In the genomic region with DNA sequence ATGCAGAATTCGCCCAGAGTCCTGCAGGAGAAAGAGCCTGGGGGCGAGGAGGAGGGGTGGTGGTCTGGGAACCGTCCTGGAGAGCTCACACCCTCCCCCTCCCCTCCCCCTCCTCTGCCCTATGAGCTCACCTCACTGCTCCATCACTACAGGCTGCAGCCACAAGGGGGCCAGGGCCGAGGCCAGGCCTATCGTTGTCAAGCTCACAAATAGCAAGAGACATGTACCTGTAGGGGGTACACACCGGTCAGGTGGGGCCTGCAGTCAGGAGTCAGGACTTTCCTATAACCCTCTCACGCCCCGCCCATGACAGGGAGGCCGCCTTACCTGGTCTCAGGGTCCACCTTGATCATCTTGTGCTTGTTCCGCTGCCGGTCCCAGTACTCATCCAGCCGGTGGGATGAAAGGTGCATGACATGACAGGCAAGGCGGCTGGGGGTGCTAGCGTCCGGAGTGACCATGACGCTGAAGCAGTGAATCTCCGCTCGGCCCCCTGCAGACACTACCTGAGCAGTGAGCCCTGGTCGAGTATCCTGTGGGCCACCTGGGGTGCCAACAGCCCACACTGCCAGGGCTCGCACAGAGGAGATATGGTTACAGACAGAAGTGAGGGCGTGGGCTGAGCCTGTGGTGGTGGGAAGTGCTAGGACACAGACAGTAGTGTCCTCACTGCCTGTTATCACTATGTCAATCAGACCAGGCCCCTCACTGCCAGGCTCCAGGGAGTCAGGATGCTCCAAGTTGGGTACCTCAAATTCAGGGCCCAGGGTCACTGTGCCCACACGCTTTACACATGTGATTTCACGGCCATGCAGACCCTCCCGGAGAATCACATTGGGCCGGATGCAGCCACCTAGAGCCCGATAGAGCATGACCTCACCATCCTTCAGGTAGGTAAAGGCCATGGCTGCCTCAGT, we compare ENCODE assay signal across 9 mouse cellular contexts. TPM values are rescaled to one million over a fixed set of nuclear protein-coding genes. Genes with fewer than 3 reads are reported as not detected.
DNase-seq lines count a peak whose midpoint lies in the region; ATAC-seq and TF ChIP-seq lines count a peak whose summit lies in the region.
"Had no signal": no experiment of that assay in that cellular context is flagged by ENCODE, and none has a peak within 500 bp of the region (broad histone marks: within the 10 kb centered on the region; RNA-seq: fewer than 3 reads in every experiment).

No protein-coding gene starts in this region.

- peak; percentile 80 for TF ChIP-seq CTCF in midbrain, postnatal 0 days (IDR thresholded peaks at IDR 0.05)

- peaks cover 23% of the 10 kb centered on the region for H3K36me3 ChIP-seq in embryonic facial prominence, embryonic 11.5 days (replicated peaks; ENCODE audit: control insufficient read depth, insufficient read depth, low read depth, low read length)
- H3K36me3 ChIP-seq in midbrain, postnatal 0 days (ENCODE audit: insufficient read depth, low read length), result peaks cover 46% of the 10 kb centered on the region

- 0 out of 2 replicates have a peak overlapping the region, but pooled peaks have one; percentile 5 for H3K4me3 ChIP-seq in embryonic facial prominence, embryonic 11.5 days (ENCODE audit: low read depth, low read length)
- H3K4me3 ChIP-seq in midbrain, postnatal 0 days (ENCODE audit: low read depth, low read length), result no peak overlapping the region
- H3K4me3 ChIP-seq: stomach, embryonic 15.5 days had no signal

- no peak for ATAC-seq in embryonic facial prominence, embryonic 11.5 days (replicated peaks; ENCODE audit: insufficient number of reproducible peaks, low FRiP score, low TSS enrichment, low read depth)
- ATAC-seq in midbrain, postnatal 0 days (ENCODE audit: low FRiP score), result peak; percentile 24; the same call in 1 of the 2 replicates

- H3K4me1 ChIP-seq in embryonic facial prominence, embryonic 11.5 days (ENCODE audit: control insufficient read depth, insufficient read depth, low read length), result peaks cover 9% of the 10 kb centered on the region
- peaks cover 28% of the 10 kb centered on the region; the same call in 1 of the 2 replicates for H3K4me1 ChIP-seq in midbrain, postnatal 0 days (ENCODE audit: insufficient read depth, low read length)

- peak; percentile 94 for DNase-seq in heart, adult 11 months
- no peak for DNase-seq in heart, adult 9 months (ENCODE audit: low spot score in 2 of 2)
- peak; percentile 33 for DNase-seq in urinary bladder, postnatal 25 days (ENCODE audit: low spot score)
- no peak for DNase-seq in urinary bladder, postnatal 10 days (ENCODE audit: low spot score)
- peak; percentile 80 for DNase-seq in embryonic facial prominence, embryonic 11.5 days (ENCODE audit: low spot score)
- peak; percentile 72 for DNase-seq in kidney, postnatal 14 days
- peak; percentile 74 for DNase-seq in midbrain, postnatal 0 days (ENCODE audit: low spot score)
- no peak for DNase-seq in c-Kit-positive CD71-positive TER-119-positive erythroid progenitor cells, embryonic 14.5 days (ENCODE audit: low spot score)

- no peaks in the 10 kb centered on the region for H3K27me3 ChIP-seq in embryonic facial prominence, embryonic 11.5 days (ENCODE audit: control insufficient read depth, insufficient read depth, low read length)
- H3K27me3 ChIP-seq in midbrain, postnatal 0 days (ENCODE audit: insufficient read depth, low read length), result no peaks in the 10 kb centered on the region
- H3K27me3 ChIP-seq: stomach, embryonic 15.5 days had no signal

- no peaks in the 10 kb centered on the region for H3K9me3 ChIP-seq in embryonic facial prominence, embryonic 11.5 days (replicated peaks; ENCODE audit: control insufficient read depth, low read length)
- H3K9me3 ChIP-seq in midbrain, postnatal 0 days (ENCODE audit: low read length), result no peaks in the 10 kb centered on the region
- H3K9me3 ChIP-seq: stomach, embryonic 15.5 days had no signal

- WGBS in embryonic facial prominence, embryonic 11.5 days, result 55% methylated on average over 24 of the region's 26 CpGs
- WGBS in midbrain, postnatal 0 days, result 50% methylated on average over 26 of the region's 26 CpGs

- H3K9ac ChIP-seq in embryonic facial prominence, embryonic 11.5 days (replicated peaks; ENCODE audit: low read length), result no peak overlapping the region
- peak overlapping the region; percentile 33; the same call in 1 of the 2 replicates for H3K9ac ChIP-seq in midbrain, postnatal 0 days (replicated peaks; ENCODE audit: low read length, poor library complexity, severe bottlenecking)
- H3K9ac ChIP-seq: stomach, embryonic 15.5 days had no signal

- H3K27ac ChIP-seq in embryonic facial prominence, embryonic 11.5 days (replicated peaks; ENCODE audit: low read depth, low read length), result no peak overlapping the region
- H3K27ac ChIP-seq in midbrain, postnatal 0 days (ENCODE audit: low read depth, low read length), result peak overlapping the region; percentile 57
- H3K27ac ChIP-seq: stomach, embryonic 15.5 days had no signal

- no peak overlapping the region for H3K4me2 ChIP-seq in embryonic facial prominence, embryonic 11.5 days (ENCODE audit: low read depth, low read length)
- peak overlapping the region; percentile 9; the same call in 1 of the 2 replicates for H3K4me2 ChIP-seq in midbrain, postnatal 0 days (ENCODE audit: low read depth, low read length, poor library complexity, severe bottlenecking)
- H3K4me2 ChIP-seq: stomach, embryonic 15.5 days had no signal

RNA-seq across cellular contexts. Expression of gene Dalrd3, which starts 4.3 kb away (rescaled TPM):
- polyA plus RNA-seq in embryonic facial prominence, embryonic 11.5 days (2014; fragmentation: Nextera tagmentation; extraction: Ambion mirVana), result 167 and 185 TPM in 2 replicates
- 98.3 and 119 TPM in 2 replicates for total RNA-seq in midbrain, postnatal 0 days (2014; rRNA removed)
- 310 and 313 TPM in 2 replicates for polyA plus RNA-seq in midbrain, postnatal 0 days (2015; fragmentation: Nextera tagmentation; extraction: Ambion mirVana)

RNA-seq across cellular contexts. Expression of gene Wdr6, which starts 4.5 kb away (rescaled TPM):
- polyA plus RNA-seq in embryonic facial prominence, embryonic 11.5 days (2014; fragmentation: Nextera tagmentation; extraction: Ambion mirVana), result 118 and 130 TPM in 2 replicates
- 610 and 628 TPM in 2 replicates for total RNA-seq in midbrain, postnatal 0 days (2014; rRNA removed)
- 378 and 391 TPM in 2 replicates for polyA plus RNA-seq in midbrain, postnatal 0 days (2015; fragmentation: Nextera tagmentation; extraction: Ambion mirVana)

RNA-seq across cellular contexts. Expression of gene Ndufaf3, which starts 6.8 kb away (rescaled TPM):
- 48.4 and 49.0 TPM in 2 replicates for polyA plus RNA-seq in embryonic facial prominence, embryonic 11.5 days (2014; fragmentation: Nextera tagmentation; extraction: Ambion mirVana)
- total RNA-seq in midbrain, postnatal 0 days (2014; rRNA removed), result 56.9 and 62.9 TPM in 2 replicates
- 93.1 and 93.8 TPM in 2 replicates for polyA plus RNA-seq in midbrain, postnatal 0 days (2015; fragmentation: Nextera tagmentation; extraction: Ambion mirVana)

RNA-seq across cellular contexts. Expression of gene Impdh2, which starts 13.9 kb away (rescaled TPM):
- 242 and 248 TPM in 2 replicates for polyA plus RNA-seq in embryonic facial prominence, embryonic 11.5 days (2014; fragmentation: Nextera tagmentation; extraction: Ambion mirVana)
- 81.3 and 81.7 TPM in 2 replicates for total RNA-seq in midbrain, postnatal 0 days (2014; rRNA removed)
- 93.7 and 96.6 TPM in 2 replicates for polyA plus RNA-seq in midbrain, postnatal 0 days (2015; fragmentation: Nextera tagmentation; extraction: Ambion mirVana)

RNA-seq across cellular contexts. Expression of gene P4htm, which starts 23.4 kb away (rescaled TPM):
- 6.4 and 8.1 TPM in 2 replicates for polyA plus RNA-seq in embryonic facial prominence, embryonic 11.5 days (2014; fragmentation: Nextera tagmentation; extraction: Ambion mirVana)
- total RNA-seq in midbrain, postnatal 0 days (2014; rRNA removed), result 51.7 and 65.8 TPM in 2 replicates
- polyA plus RNA-seq in midbrain, postnatal 0 days (2015; fragmentation: Nextera tagmentation; extraction: Ambion mirVana), result 48.7 and 53.5 TPM in 2 replicates

Comparison
In these comparisons a context has a peak if more than half of its experiments do, and no peak if none do; other contexts are left out.
1. DNase-seq: peak in heart, adult 11 months (single experiment), urinary bladder, postnatal 25 days (single experiment), embryonic facial prominence, embryonic 11.5 days (single experiment), kidney, postnatal 14 days (single experiment) and midbrain, postnatal 0 days (single experiment); none in heart, adult 9 months (0 of 2), urinary bladder, postnatal 10 days (single experiment) and c-Kit-positive CD71-positive TER-119-positive erythroid progenitor cells, embryonic 14.5 days (single experiment).